Mouse (Mus musculus) kidney, postnatal 0 days (tissue): ENCODE measurements around the gene Ralgps1. TPM values are rescaled to one million over a fixed set of nuclear protein-coding genes. Genes with fewer than 3 reads are reported as not detected.

Experiments used
- ATAC-seq: fragments of 200-750 bp; cut with Nextera tagmentation; replicated peaks from 2 replicates; pipeline ENCODE4 v1.8.0; 2017; ENCODE audit warnings: low read depth, moderate number of reproducible peaks, moderate TSS enrichment, moderate library complexity; ENCODE audit not compliant: low FRiP score
- DNase-seq: peaks from one replicate; pipeline ENCODE4 v3.0.0-alpha.2; 2016; ENCODE audit warnings: low spot score
- H3K27ac ChIP-seq: fragments of 300-500 bp; sonication (generic); 2 replicates; pipeline ENCODE4 v1.5.1; 2014; ENCODE audit warnings: mild to moderate bottlenecking
- H3K27me3 ChIP-seq: fragments of 300-500 bp; sonication (generic); 2 replicates; pipeline ENCODE4 v1.6.1; 2014; ENCODE audit warnings: low read length, mixed read lengths; ENCODE audit not compliant: insufficient read depth
- H3K36me3 ChIP-seq: fragments of 300-500 bp; sonication (generic); 2 replicates; pipeline ENCODE4 v1.6.1; 2014; ENCODE audit warnings: low read length, mixed read lengths; ENCODE audit not compliant: insufficient read depth
- H3K4me1 ChIP-seq: fragments of 300-500 bp; sonication (generic); replicated peaks from 2 replicates; pipeline ENCODE4 v1.6.1; 2014; ENCODE audit warnings: antibody characterized with exemption, low read length, mixed read lengths; ENCODE audit not compliant: insufficient read depth
- H3K4me2 ChIP-seq: fragments of 300-500 bp; sonication (generic); 2 replicates; pipeline ENCODE4 v1.6.1; 2014; ENCODE audit warnings: mild to moderate bottlenecking, low read length, moderate library complexity, mixed read lengths
- H3K4me3 ChIP-seq: fragments of 300-500 bp; sonication (generic); replicated peaks from 2 replicates; pipeline ENCODE4 v1.5.1; 2014; ENCODE audit warnings: low read depth, low read length
- H3K9ac ChIP-seq: fragments of 300-500 bp; sonication (generic); 2 replicates; pipeline ENCODE4 v1.6.1; 2014; ENCODE audit warnings: low read depth, low read length
- H3K9me3 ChIP-seq: fragments of 300-500 bp; sonication (generic); replicated peaks from 2 replicates; pipeline ENCODE4 v1.6.1; 2016; ENCODE audit warnings: low read length, inconsistent platforms, mixed read lengths
- CTCF ChIP-seq: IDR thresholded peaks from 2 replicates; pipeline ENCODE4 v1.5.1; 2016; ENCODE audit warnings: antibody characterized with exemption, low read depth, mild to moderate bottlenecking, moderate library complexity
- WGBS: fragments of 180-500 bp; shearing (Covaris S2); extraction: QIAGEN DNeasy Blood & Tissue Kit; methylation state at CpG from one replicate; pipeline ENCODE4 v1.1.7; 2014; 5-methylcytosine and 5-hydroxymethylcytosine counted together
- microRNA-seq: library from miRNA; unstranded; fragments of <30 nt; microRNA quantifications from one replicate; pipeline ENCODE4, GENCODE M21; 2016
- polyA plus RNA-seq: library from polyadenylated mRNA; unstranded; fragments of >200 nt; fragmentation: Nextera tagmentation; extraction: Ambion mirVana; gene quantifications from 2 replicates; pipeline ENCODE4 v1.2.1, GENCODE M21; 2015

The Ralgps1 gene
- polyA plus RNA-seq, 1 experiment from 2014 or later, result 3.1 TPM

- Histone ChIP-seq H3K9ac (no peak overlapping the region), H3K4me3 (no peak overlapping the region), H3K4me1 (no peaks in the 10 kb centered on the region), H3K36me3 (no peaks in the 10 kb centered on the region), H3K27me3 (no peaks in the 10 kb centered on the region), H3K4me2 (no peak overlapping the region), H3K9me3 (no peaks in the 10 kb centered on the region), H3K27ac (no peak overlapping the region)
- TF ChIP-seq CTCF, result no peak
- WGBS, result 84% methylated on average over 5 of the region's 5 CpGs
- DNase-seq (no peak), ATAC-seq (no peak)
These were observed 281.8 kb downstream of the Ralgps1 start for GRCm38 (mm10) chr2:33089356-33090032.

GRCm38 (mm10) chr2:33086671-33087363 is 284.5 kb downstream of the Ralgps1 start:
- no peak for ATAC-seq

GRCm38 (mm10) chr2:33086016-33086596 is 285.2 kb downstream of the Ralgps1 start:
- H3K4me2 ChIP-seq, result no peak overlapping the region
- H3K27ac ChIP-seq, result no peak overlapping the region
- H3K36me3 ChIP-seq, result no peaks in the 10 kb centered on the region
- H3K9ac ChIP-seq, result no peak overlapping the region
- 73% methylated on average over 7 of the region's 7 CpGs for WGBS
- TF ChIP-seq CTCF, result no peak
- ATAC-seq (no peak), DNase-seq (no peak)
- no peaks in the 10 kb centered on the region for H3K4me1 ChIP-seq
- no peak overlapping the region for H3K4me3 ChIP-seq
- H3K27me3 ChIP-seq, result no peaks in the 10 kb centered on the region
- H3K9me3 ChIP-seq, result no peaks in the 10 kb centered on the region

More at GRCm38 (mm10) chr2:33086671-33087363, 284.5 kb downstream of the Ralgps1 start:
- 79% methylated on average over 7 of the region's 7 CpGs for WGBS
- DNase-seq, result no peak
- TF ChIP-seq CTCF, result no peak
- Histone ChIP-seq H3K4me3 (no peak overlapping the region), H3K9me3 (no peaks in the 10 kb centered on the region), H3K9ac (no peak overlapping the region), H3K27me3 (no peaks in the 10 kb centered on the region), H3K4me2 (no peak overlapping the region), H3K4me1 (no peaks in the 10 kb centered on the region), H3K27ac (no peak overlapping the region), H3K36me3 (no peaks in the 10 kb centered on the region)

- no peaks in the 10 kb centered on the region for H3K27me3 ChIP-seq
- no peaks in the 10 kb centered on the region for H3K9me3 ChIP-seq
- WGBS, result 90% methylated on average over 3 of the region's 3 CpGs
- no peak overlapping the region for H3K27ac ChIP-seq
- H3K4me1 ChIP-seq, result no peaks in the 10 kb centered on the region
- ATAC-seq, result no peak
- H3K36me3 ChIP-seq, result no peaks in the 10 kb centered on the region
- no peak overlapping the region for H3K9ac ChIP-seq
- no peak overlapping the region for H3K4me3 ChIP-seq
- no peak overlapping the region for H3K4me2 ChIP-seq
- no peak for DNase-seq
- TF ChIP-seq CTCF, result no peak
These were observed 287.1 kb downstream of the Ralgps1 start for GRCm38 (mm10) chr2:33084221-33084620.

Small RNA genes lying within 50 kb of the gene (microRNA-seq; reads per million reads assigned to microRNA genes)
- gene Gm25998, result not detected

Other genes starting within 250 kb of the Ralgps1 start
- gene Garnl3, start 239.8 kb downstream of the Ralgps1 start, polyA plus RNA-seq, result 6.6 and 6.9 TPM in 2 replicates
- gene Angptl2, start 155.4 kb downstream of the Ralgps1 start, polyA plus RNA-seq, result 36.9 and 41.1 TPM in 2 replicates
- gene Zbtb34, start 59.8 kb upstream of the Ralgps1 start, polyA plus RNA-seq, result 3.5 and 3.8 TPM in 2 replicates
- gene Zbtb43, start 97.1 kb upstream of the Ralgps1 start, polyA plus RNA-seq, result 13.9 and 15.3 TPM in 2 replicates